Mouse (Mus musculus): ENCODE results near the gene Gins2.

DNA sequence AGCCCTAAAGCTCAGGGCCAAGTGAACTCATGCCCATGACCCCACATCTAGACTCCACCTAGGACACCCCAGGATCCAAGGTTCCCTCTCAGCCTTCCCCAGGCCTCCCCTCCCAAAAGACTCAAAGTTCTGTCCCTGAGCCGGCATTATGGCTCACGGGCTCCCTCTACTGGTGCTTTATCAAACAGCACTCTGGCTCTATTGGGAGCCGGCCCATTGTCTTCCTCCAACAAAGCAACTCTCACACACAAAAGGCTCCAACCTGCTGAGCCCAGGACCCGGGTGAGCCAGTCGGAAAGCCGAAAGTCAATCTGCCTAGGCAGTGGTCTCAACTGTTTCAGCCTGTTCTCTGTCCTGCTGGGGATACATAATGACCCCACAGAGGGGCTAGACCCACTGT is 29.0 kb upstream of the Gins2 start:
- TF ChIP-seq TCF12 (IDR thresholded peaks at IDR 0.05; ENCODE audit: insufficient read depth, poor library complexity, severe bottlenecking) (no peak), REST (IDR thresholded peaks at IDR 0.05; ENCODE audit: insufficient read depth, insufficient read length) (no peak), POLR2A (IDR thresholded peaks at IDR 0.05; ENCODE audit: insufficient read length, low read depth) (no peak), USF1 (IDR thresholded peaks at IDR 0.05; ENCODE audit: low read depth) (no peak)
